Mouse (Mus musculus) G1E (cell line): ENCODE data around the gene Ppp1r15b.

Source experiments
- CTCF ChIP-seq: IDR thresholded peaks from 2 replicates; pipeline ENCODE4 v1.5.1; 2012; ENCODE audit warnings: low read depth, low read length, inconsistent platforms, mixed read lengths
- GATA1 ChIP-seq: IDR thresholded peaks from 2 replicates; pipeline ENCODE4 v1.6.1; 2012; ENCODE audit warnings: borderline replicate concordance, low read length, inconsistent platforms, mixed read lengths
- POLR2AphosphoS5 ChIP-seq: IDR thresholded peaks from 2 replicates; pipeline ENCODE4 v1.6.1; 2012; ENCODE audit warnings: low read depth, low read length, inconsistent platforms; ENCODE audit not compliant: insufficient replicate concordance
- TAL1 ChIP-seq: conservative IDR thresholded peaks from 2 replicates; pipeline ENCODE4 v1.6.1; 2012; ENCODE audit warnings: low read depth, low read length, inconsistent platforms, mixed read lengths

DNA sequence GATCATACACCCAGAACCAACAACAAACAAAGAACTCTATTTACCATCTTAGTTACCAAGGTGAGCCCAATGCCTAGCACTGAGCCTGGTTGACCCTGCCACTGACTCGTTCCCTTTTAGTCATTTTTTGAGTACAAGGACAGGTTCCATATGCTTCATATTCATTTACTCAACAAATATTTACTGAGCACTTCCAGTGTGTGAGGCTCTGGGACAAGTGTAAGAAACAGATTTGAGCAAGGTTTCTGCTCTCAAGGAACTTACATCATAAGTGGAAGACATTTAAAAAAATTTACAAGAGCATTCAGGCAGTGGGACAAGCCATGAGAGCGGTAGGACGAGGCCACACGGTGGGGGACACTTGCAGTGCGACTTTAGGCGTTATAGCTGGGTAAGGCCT is 24.3 kb downstream of the Ppp1r15b start:
- TF ChIP-seq CTCF (no peak), TAL1 (no peak), GATA1 (no peak), POLR2AphosphoS5 (no peak)
